Mouse (Mus musculus): ENCODE results near the gene Alppl2. TPM values are rescaled to one million over a fixed set of nuclear protein-coding genes. Genes with fewer than 3 reads are reported as not detected.

Gene Alppl2
- polyA plus RNA-seq, 1 experiment from 2014 or later: not detected

DNA sequence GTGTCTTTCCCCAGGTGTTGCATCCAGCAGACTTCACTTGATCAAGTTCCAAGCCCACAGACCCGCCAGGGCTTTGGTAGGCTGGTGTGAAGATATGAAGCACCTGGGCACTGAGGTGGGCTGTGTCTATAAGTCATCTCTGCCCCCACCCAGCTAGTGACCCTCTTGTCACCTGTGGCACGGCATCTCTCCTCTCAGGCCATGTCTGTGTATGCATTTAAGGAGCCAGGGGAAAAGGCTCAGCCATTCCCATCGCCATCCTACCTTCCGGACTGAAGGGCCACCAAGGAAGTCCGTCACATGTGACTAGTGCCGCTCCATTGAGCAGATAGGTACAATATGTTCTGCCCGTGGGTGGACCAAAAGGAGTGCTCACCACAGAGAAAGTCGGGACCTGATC is 5.9 kb upstream of the Alppl2 start:
- no peak overlapping the region for H3K4me2 ChIP-seq

DNA sequence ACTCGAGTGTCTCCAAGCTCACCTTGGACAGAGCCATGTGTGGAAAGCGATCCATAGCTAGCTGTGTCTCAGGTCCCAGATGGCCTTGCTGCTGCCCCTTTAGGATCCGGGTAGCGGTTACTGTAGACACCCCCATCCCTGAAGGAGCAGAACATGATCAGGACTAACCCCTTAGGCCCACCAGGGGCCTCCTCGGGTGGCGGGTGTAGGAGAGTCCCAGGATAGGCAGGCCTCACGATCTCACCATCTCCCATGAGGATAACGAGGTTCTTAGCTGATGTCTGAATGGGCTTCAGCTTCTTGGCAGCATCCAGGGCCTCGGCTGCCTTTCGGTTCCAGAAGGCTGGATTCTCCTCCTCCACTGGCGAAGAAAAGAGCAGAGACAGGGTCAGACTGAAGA is 477 bp downstream of the Alppl2 start:
- H3K27ac ChIP-seq: no peak overlapping the region
- no peaks in the 10 kb centered on the region for H3K4me1 ChIP-seq
- WGBS: 90% methylated on average over 11 of the region's 11 CpGs
- H3K4me3 ChIP-seq (replicated peaks): no peak overlapping the region
- H3K9me3 ChIP-seq: no peaks in the 10 kb centered on the region
- no peak overlapping the region for H3K4me2 ChIP-seq
- H3K27me3 ChIP-seq (replicated peaks): no peaks in the 10 kb centered on the region
- ATAC-seq (ENCODE audit: insufficient read depth, low FRiP score, low read depth): no peak
- no peaks in the 10 kb centered on the region for H3K36me3 ChIP-seq
- H3K9ac ChIP-seq: no peak overlapping the region

More for the DNA sequence above, 5.9 kb upstream of the Alppl2 start:
- H3K9ac ChIP-seq: no peak overlapping the region
- 80% methylated on average over 8 of the region's 8 CpGs for WGBS
- no peak overlapping the region for H3K27ac ChIP-seq
- H3K4me1 ChIP-seq: no peaks in the 10 kb centered on the region
- H3K9me3 ChIP-seq: no peaks in the 10 kb centered on the region
- 0 out of 2 replicates have a peak, but pooled peaks cover 4% of the 10 kb centered on the region for H3K27me3 ChIP-seq (replicated peaks)
- H3K4me3 ChIP-seq (replicated peaks): no peak overlapping the region
- ATAC-seq (ENCODE audit: insufficient read depth, low FRiP score, low read depth): no peak
- H3K36me3 ChIP-seq: no peaks in the 10 kb centered on the region

GRCm38 (mm10) chr1:87086964-87087363 is 2.8 kb downstream of the Alppl2 start:
- WGBS: 77% methylated on average over 17 of the region's 17 CpGs
- Histone ChIP-seq H3K36me3 (no peaks in the 10 kb centered on the region), H3K4me3 (replicated peaks) (no peak overlapping the region), H3K9ac (no peak overlapping the region), H3K27me3 (replicated peaks) (no peaks in the 10 kb centered on the region), H3K27ac (no peak overlapping the region), H3K9me3 (no peaks in the 10 kb centered on the region), H3K4me1 (no peaks in the 10 kb centered on the region), H3K4me2 (no peak overlapping the region)
- no peak for ATAC-seq (ENCODE audit: insufficient read depth, low FRiP score, low read depth)

- H3K4me2 ChIP-seq: no peak overlapping the region
- no peaks in the 10 kb centered on the region for H3K4me1 ChIP-seq
- 58% methylated on average over 4 of the region's 4 CpGs for WGBS
- H3K27ac ChIP-seq: no peak overlapping the region
- no peaks in the 10 kb centered on the region for H3K9me3 ChIP-seq
- H3K27me3 ChIP-seq (replicated peaks): no peaks in the 10 kb centered on the region
- no peaks in the 10 kb centered on the region for H3K36me3 ChIP-seq
- no peak for ATAC-seq (ENCODE audit: insufficient read depth, low FRiP score, low read depth)
- H3K4me3 ChIP-seq (replicated peaks): no peak overlapping the region
- no peak overlapping the region for H3K9ac ChIP-seq
Measured at GRCm38 (mm10) chr1:87086196-87086595, 3.5 kb downstream of the Alppl2 start.

GRCm38 (mm10) chr1:87073776-87074175 is 16.0 kb downstream of the Alppl2 start:
- H3K4me2 ChIP-seq: no peak overlapping the region
- H3K4me1 ChIP-seq: 0 out of 2 replicates have a peak, but pooled peaks cover 2% of the 10 kb centered on the region
- no peaks in the 10 kb centered on the region for H3K9me3 ChIP-seq
- ATAC-seq (ENCODE audit: insufficient read depth, low FRiP score, low read depth): no peak
- H3K9ac ChIP-seq: no peak overlapping the region
- H3K27ac ChIP-seq: no peak overlapping the region
- H3K4me3 ChIP-seq (replicated peaks): no peak overlapping the region
- WGBS: 79% methylated on average over 8 of the region's 8 CpGs
- H3K27me3 ChIP-seq (replicated peaks): no peaks in the 10 kb centered on the region
- no peaks in the 10 kb centered on the region for H3K36me3 ChIP-seq

DNA sequence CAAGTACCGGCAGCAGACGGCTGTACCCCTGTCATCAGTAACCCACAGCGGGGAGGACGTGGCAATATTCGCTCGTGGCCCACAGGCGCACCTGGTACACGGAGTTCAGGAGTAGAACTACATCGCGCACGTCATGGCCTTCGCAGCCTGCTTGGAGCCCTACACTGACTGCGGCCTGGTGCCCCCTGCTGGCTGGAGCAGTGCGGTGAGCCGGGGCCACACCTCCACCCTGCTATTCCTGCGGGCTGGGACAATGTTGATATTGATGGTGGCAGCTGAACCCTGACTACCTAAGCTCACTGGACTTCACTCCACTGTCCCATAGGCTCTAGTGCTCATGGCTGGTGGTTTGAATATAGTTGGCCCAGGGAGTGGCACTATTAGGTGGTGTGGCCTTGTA is 19.0 kb downstream of the Alppl2 start:
- 53% methylated on average over 16 of the region's 16 CpGs for WGBS
- Histone ChIP-seq H3K27me3 (replicated peaks) (no peaks in the 10 kb centered on the region), H3K4me3 (replicated peaks) (no peak overlapping the region), H3K9ac (no peak overlapping the region), H3K36me3 (no peaks in the 10 kb centered on the region), H3K4me1 (0 out of 2 replicates have a peak, but pooled peaks cover 2% of the 10 kb centered on the region), H3K27ac (no peak overlapping the region), H3K9me3 (no peaks in the 10 kb centered on the region), H3K4me2 (no peak overlapping the region)
- ATAC-seq (ENCODE audit: insufficient read depth, low FRiP score, low read depth): peak; percentile 51

DNA sequence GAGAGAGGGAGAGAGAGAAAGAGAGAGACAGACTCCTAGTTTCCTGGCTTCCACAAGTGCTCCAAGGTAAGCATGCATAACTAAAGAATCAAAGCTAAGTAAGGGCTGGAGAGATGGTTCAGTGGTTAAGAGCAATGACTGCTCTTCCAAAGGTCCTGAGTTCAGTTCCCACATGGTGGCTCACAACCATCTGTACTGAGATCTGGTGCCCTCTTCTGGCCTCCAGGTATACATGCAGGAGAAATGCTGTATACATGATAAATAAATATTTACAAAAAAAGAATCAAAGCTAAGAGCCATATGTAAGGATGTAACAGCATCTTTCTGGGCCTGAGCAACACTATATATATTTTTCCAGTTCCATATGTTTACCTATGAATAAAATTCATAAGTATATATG is 28.8 kb downstream of the Alppl2 start:
- Histone ChIP-seq H3K36me3 (no peaks in the 10 kb centered on the region), H3K4me1 (no peaks in the 10 kb centered on the region), H3K9ac (no peak overlapping the region), H3K9me3 (no peaks in the 10 kb centered on the region), H3K27ac (no peak overlapping the region), H3K4me2 (no peak overlapping the region), H3K4me3 (replicated peaks) (no peak overlapping the region), H3K27me3 (replicated peaks) (no peaks in the 10 kb centered on the region)
- ATAC-seq (ENCODE audit: insufficient read depth, low FRiP score, low read depth): no peak

DNA sequence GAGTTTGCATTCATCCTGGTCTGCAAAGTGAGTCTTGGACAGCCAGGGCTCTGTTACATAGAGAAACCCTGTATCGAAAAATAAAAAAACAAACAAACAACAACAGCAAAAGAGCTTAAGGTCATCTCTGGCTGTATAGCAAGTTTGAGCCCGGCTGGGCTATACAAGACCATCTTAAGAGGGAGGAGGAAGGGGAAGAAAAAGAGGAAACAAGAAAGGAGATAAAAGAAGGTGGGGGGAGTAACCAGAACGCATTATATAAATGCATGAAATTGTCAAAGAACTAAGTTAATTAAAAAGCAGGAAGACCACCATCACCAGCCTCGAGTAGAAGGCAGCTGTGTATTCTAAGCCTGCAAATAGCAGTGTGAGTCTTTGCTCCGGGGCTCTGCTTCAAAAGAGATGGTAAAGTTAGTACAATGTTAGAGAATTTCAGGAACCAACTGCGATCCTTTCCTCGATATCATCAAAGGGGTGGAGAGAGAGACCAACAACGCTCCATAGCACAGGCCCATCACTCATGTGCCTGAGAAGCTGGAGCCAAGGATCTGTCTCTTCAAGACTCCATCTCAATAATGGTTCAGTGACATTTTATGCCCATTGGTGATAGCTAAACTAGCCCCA is 30.6 kb downstream of the Alppl2 start:
- Histone ChIP-seq H3K27me3 (replicated peaks) (no peaks in the 10 kb centered on the region), H3K9ac (no peak overlapping the region), H3K36me3 (no peaks in the 10 kb centered on the region), H3K4me2 (no peak overlapping the region), H3K4me3 (replicated peaks) (no peak overlapping the region), H3K27ac (no peak overlapping the region), H3K4me1 (no peaks in the 10 kb centered on the region), H3K9me3 (no peaks in the 10 kb centered on the region)
- WGBS: 73% methylated on average over 8 of the region's 8 CpGs
- no peak for ATAC-seq (ENCODE audit: insufficient read depth, low FRiP score, low read depth)

- Histone ChIP-seq H3K36me3 (no peaks in the 10 kb centered on the region), H3K4me1 (no peaks in the 10 kb centered on the region), H3K27me3 (replicated peaks) (no peaks in the 10 kb centered on the region), H3K4me2 (no peak overlapping the region), H3K4me3 (replicated peaks) (no peak overlapping the region), H3K27ac (no peak overlapping the region), H3K9me3 (no peaks in the 10 kb centered on the region), H3K9ac (no peak overlapping the region)
- ATAC-seq (ENCODE audit: insufficient read depth, low FRiP score, low read depth): no peak
- WGBS: 75% methylated on average over 4 of the region's 4 CpGs
Measured at GRCm38 (mm10) chr1:87057075-87057474, 32.7 kb downstream of the Alppl2 start.

GRCm38 (mm10) chr1:87051369-87051768 is 38.4 kb downstream of the Alppl2 start:
- Histone ChIP-seq H3K4me3 (replicated peaks) (no peak overlapping the region), H3K27me3 (replicated peaks) (no peaks in the 10 kb centered on the region), H3K9ac (no peak overlapping the region), H3K9me3 (no peaks in the 10 kb centered on the region), H3K36me3 (peaks cover 8% of the 10 kb centered on the region; the same call in 1 of the 2 replicates), H3K27ac (no peak overlapping the region), H3K4me2 (no peak overlapping the region), H3K4me1 (no peaks in the 10 kb centered on the region)
- no peak for ATAC-seq (ENCODE audit: insufficient read depth, low FRiP score, low read depth)
- WGBS: 76% methylated on average over 4 of the region's 4 CpGs

- Histone ChIP-seq H3K4me1 (no peaks in the 10 kb centered on the region), H3K4me3 (replicated peaks) (no peak overlapping the region), H3K9me3 (no peaks in the 10 kb centered on the region), H3K27ac (no peak overlapping the region), H3K4me2 (no peak overlapping the region), H3K36me3 (peaks cover 9% of the 10 kb centered on the region; the same call in 1 of the 2 replicates), H3K9ac (no peak overlapping the region), H3K27me3 (replicated peaks) (no peaks in the 10 kb centered on the region)
- WGBS: 57% methylated on average over 1 of the region's 1 CpGs
- no peak for ATAC-seq (ENCODE audit: insufficient read depth, low FRiP score, low read depth)
Measured at GRCm38 (mm10) chr1:87050700-87051099, 39.0 kb downstream of the Alppl2 start.

GRCm38 (mm10) chr1:87050072-87050471 is 39.7 kb downstream of the Alppl2 start:
- no peak for ATAC-seq (ENCODE audit: insufficient read depth, low FRiP score, low read depth)
- Histone ChIP-seq H3K4me2 (no peak overlapping the region), H3K9me3 (no peaks in the 10 kb centered on the region), H3K4me1 (no peaks in the 10 kb centered on the region), H3K27ac (no peak overlapping the region), H3K4me3 (replicated peaks) (no peak overlapping the region), H3K27me3 (replicated peaks) (no peaks in the 10 kb centered on the region), H3K36me3 (peaks cover 9% of the 10 kb centered on the region; the same call in 1 of the 2 replicates), H3K9ac (no peak overlapping the region)
- WGBS: 67% methylated on average over 3 of the region's 3 CpGs
